Mouse (Mus musculus) embryonic facial prominence, embryonic 10.5 days (tissue): Measurements from ENCODE around the gene Chchd3. TPM values are rescaled to one million over a fixed set of nuclear protein-coding genes. Genes with fewer than 3 reads are reported as not detected.

Experiments
- DNase-seq: peaks from one replicate; pipeline ENCODE4 v3.0.0-alpha.2; 2017; ENCODE audit warnings: low spot score
- H3K27ac ChIP-seq: fragments of 300-500 bp; sonication (generic); replicated peaks from 2 replicates; pipeline ENCODE4 v1.5.1; 2016; ENCODE audit warnings: mild to moderate bottlenecking
- H3K27me3 ChIP-seq: fragments of 300-500 bp; sonication (generic); replicated peaks from 2 replicates; pipeline ENCODE4 v1.6.1; 2016; ENCODE audit warnings: low read depth, mild to moderate bottlenecking; ENCODE audit not compliant: poor library complexity, severe bottlenecking
- H3K36me3 ChIP-seq: fragments of 300-500 bp; sonication (generic); replicated peaks from 2 replicates; pipeline ENCODE4 v1.6.1; 2016; ENCODE audit warnings: mild to moderate bottlenecking, moderate library complexity
- H3K4me1 ChIP-seq: fragments of 300-500 bp; sonication (generic); 2 replicates; pipeline ENCODE4 v1.6.1; 2016
- H3K4me3 ChIP-seq: fragments of 300-500 bp; sonication (generic); 2 replicates; pipeline ENCODE4 v1.5.1; 2016; ENCODE audit warnings: mild to moderate bottlenecking, moderate library complexity
- H3K9me3 ChIP-seq: fragments of 300-500 bp; sonication (generic); 2 replicates; pipeline ENCODE4 v1.6.1; 2016; ENCODE audit warnings: mild to moderate bottlenecking
- WGBS: fragments of 180-500 bp; shearing (Covaris S2); methylation state at CpG from one replicate; pipeline ENCODE4 v1.1.7; 2016; 5-methylcytosine and 5-hydroxymethylcytosine counted together
- polyA plus RNA-seq: library from polyadenylated mRNA; unstranded; fragments of >200 nt; fragmentation: Nextera tagmentation; extraction: Ambion mirVana; gene quantifications from 2 replicates; pipeline ENCODE4 v1.2.1, GENCODE M21; 2016

Gene Chchd3
- polyA plus RNA-seq, 1 experiment from 2014 or later: 116 TPM

DNA sequence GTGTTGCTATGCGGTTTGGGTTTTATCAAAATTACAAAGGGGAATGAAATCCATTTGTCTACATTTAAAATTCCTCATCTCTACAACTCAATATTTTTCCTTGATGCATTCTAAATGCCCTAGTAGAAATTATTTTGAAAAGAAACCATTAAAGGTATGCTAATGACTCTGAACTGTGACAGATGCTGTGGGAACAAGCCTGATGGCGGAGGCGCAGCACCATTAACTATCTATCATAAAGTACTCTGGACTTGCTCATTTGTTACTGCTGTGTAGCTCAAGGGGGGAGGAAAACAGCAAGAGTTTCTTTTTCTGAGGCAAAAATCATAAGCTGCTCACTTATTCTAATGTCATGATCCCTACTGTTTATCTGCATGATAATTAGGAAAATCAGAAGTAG, 110.4 kb downstream of the Chchd3 start:
- H3K4me1 ChIP-seq: peaks cover 8% of the 10 kb centered on the region
- H3K9me3 ChIP-seq: no peaks in the 10 kb centered on the region
- no peak for DNase-seq
- no peaks in the 10 kb centered on the region for H3K36me3 ChIP-seq
- H3K27me3 ChIP-seq: no peaks in the 10 kb centered on the region
- H3K4me3 ChIP-seq: no peak overlapping the region
- 92% methylated on average over 3 of the region's 3 CpGs for WGBS
- no peak overlapping the region for H3K27ac ChIP-seq

DNA sequence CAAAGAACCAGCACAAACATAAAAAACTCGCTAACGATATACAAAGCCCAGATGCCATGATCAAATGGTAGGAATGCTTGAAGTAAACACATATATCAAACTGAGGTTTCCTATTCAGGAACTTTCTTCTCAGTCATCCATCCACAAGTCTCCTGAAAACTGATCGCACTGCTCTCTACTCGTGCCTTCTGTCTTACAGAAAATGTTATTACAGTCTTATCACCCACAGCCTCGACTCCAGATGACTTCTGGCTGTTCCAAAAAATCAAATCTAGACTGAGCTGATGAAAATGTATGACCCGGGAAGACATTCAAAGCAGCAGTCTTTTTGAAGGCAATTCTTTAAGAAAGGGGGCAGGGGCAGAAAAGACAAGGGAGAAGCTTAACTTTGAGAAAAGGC, 112.8 kb downstream of the Chchd3 start:
- no peak overlapping the region for H3K27ac ChIP-seq
- WGBS: 71% methylated on average over 6 of the region's 6 CpGs
- DNase-seq: no peak
- H3K27me3 ChIP-seq: no peaks in the 10 kb centered on the region
- H3K4me3 ChIP-seq: no peak overlapping the region
- no peaks in the 10 kb centered on the region for H3K9me3 ChIP-seq
- peaks cover 8% of the 10 kb centered on the region for H3K4me1 ChIP-seq
- H3K36me3 ChIP-seq: no peaks in the 10 kb centered on the region

DNA sequence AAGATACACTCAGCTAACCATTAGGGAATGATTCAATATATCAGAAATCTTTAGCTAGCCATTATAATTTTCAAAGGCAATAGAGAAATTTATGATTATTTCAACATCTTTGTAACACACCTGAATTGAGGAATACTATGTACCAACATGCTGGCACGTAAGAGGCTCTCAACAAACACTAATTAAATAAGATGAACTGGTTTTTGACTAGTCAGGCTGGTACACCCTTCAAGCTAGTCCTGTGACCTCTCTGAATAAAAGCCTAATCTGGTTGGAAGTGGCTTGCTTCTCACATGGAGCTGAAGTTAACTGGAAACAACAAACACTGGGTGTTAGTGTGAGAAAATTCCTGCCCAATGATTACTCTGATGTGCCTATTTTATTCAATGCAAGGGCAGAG, 115.1 kb downstream of the Chchd3 start:
- Histone ChIP-seq H3K4me3 (no peak overlapping the region), H3K9me3 (no peaks in the 10 kb centered on the region), H3K27me3 (no peaks in the 10 kb centered on the region), H3K27ac (no peak overlapping the region), H3K36me3 (no peaks in the 10 kb centered on the region), H3K4me1 (peaks cover 17% of the 10 kb centered on the region)
- 91% methylated on average over 1 of the region's 1 CpGs for WGBS
- no peak for DNase-seq

DNA sequence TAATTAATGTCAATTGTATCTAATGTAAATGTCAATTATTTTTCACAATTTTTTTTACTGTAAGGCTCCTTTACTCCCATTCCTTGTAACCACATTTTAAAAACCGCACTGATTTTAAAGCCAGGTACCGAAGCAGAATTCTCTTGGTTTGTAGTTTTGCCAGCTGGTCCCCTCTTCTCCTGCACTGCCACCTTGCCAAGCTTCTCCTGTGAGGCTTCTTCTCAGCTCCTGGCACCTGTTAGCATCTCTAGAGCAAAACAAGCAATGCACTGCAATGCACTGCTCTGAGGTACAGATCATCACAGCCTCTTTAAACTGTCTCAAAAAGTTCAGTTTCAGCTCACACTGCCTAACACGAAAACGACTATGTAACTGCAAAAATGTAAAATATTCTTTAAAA, 116.4 kb downstream of the Chchd3 start:
- 91% methylated on average over 4 of the region's 4 CpGs for WGBS
- Histone ChIP-seq H3K27me3 (no peaks in the 10 kb centered on the region), H3K36me3 (no peaks in the 10 kb centered on the region), H3K4me3 (no peak overlapping the region), H3K9me3 (no peaks in the 10 kb centered on the region), H3K27ac (no peak overlapping the region), H3K4me1 (peaks cover 17% of the 10 kb centered on the region)
- no peak for DNase-seq

DNA sequence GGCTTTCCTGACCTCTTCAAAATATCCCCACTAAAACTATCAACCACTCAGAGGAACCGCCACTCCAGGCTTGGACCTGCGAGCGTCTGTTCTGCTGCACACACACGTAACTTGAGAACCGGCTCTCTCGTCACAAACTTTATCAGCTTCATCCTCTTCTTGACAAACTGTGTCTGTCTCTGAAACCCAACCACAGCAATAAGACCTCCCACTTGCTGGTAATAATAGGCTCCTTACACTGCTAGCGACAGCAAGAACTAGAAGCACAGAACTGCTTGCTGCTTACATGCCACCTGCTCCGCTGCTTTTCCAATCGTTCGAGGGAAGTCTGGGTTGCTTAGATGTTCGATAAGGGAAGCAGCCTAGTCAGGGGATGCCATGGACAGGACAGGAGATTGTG, 119.8 kb downstream of the Chchd3 start:
- Histone ChIP-seq H3K36me3 (no peaks in the 10 kb centered on the region), H3K27me3 (no peaks in the 10 kb centered on the region), H3K27ac (no peak overlapping the region), H3K4me3 (no peak overlapping the region), H3K4me1 (peaks cover 21% of the 10 kb centered on the region), H3K9me3 (no peaks in the 10 kb centered on the region)
- peak; percentile 13 for DNase-seq
- 51% methylated on average over 11 of the region's 11 CpGs for WGBS

DNA sequence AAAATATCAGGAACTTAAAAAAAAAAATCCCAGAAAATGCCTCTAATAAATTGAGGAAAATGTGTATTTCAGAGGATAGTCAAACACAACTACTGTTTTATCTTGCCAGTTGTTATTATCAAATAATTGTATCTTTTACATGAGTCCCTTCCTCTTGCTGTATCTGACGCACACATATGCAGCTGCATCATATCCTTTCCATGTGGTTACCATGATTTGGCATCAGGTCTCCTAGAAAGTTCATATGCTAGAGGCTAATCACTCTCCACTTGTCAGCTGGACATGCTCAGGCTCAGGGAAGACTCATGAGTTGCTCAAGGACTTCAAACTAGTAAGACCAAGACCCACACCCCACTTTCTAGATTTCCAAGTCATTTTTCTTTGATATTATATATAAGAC, 122.4 kb downstream of the Chchd3 start:
- Histone ChIP-seq H3K9me3 (no peaks in the 10 kb centered on the region), H3K36me3 (no peaks in the 10 kb centered on the region), H3K27ac (no peak overlapping the region), H3K27me3 (no peaks in the 10 kb centered on the region), H3K4me1 (peaks cover 21% of the 10 kb centered on the region), H3K4me3 (no peak overlapping the region)
- WGBS: 91% methylated on average over 1 of the region's 1 CpGs
- no peak for DNase-seq

DNA sequence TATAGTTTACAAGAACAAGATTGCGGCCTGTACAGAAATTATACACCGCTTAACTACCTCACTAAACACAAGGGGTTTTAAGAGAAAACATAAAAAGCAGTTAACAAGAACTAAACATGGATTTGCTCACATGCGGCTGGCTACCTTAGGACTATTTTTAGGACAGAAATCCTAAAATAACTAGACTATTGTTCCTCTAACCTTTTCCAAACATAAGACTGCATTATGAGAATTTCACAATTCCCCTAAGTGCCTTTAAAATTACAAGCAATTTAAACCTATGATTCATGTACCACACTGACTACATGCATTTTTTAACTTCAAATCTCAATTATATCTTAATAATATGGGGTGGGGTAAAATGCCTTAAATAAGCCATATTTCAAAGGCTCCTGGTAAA, 123.3 kb downstream of the Chchd3 start:
- H3K4me3 ChIP-seq: no peak overlapping the region
- no peak for DNase-seq
- peaks cover 21% of the 10 kb centered on the region for H3K4me1 ChIP-seq
- H3K9me3 ChIP-seq: no peaks in the 10 kb centered on the region
- no peaks in the 10 kb centered on the region for H3K36me3 ChIP-seq
- H3K27me3 ChIP-seq: no peaks in the 10 kb centered on the region
- WGBS: 64% methylated on average over 3 of the region's 3 CpGs
- H3K27ac ChIP-seq: no peak overlapping the region

DNA sequence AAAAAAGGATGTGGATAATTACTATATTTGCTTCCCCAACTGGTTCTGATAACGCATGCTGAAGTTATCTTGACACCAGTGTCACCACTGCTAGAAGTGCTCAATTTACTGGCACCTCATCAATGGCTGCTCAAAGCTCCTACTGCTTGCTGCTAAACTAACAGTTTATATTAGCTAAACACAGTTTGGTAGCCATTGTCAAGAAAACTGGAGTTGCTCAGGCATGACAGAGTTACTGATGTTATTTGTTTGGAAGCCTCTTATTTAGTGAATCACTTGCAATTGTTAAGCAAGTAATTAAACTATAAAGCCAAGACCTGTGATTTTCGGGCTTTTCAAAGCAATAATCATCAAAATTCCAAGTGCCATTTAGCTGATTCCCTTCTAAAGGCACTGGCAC, 123.7 kb downstream of the Chchd3 start:
- no peaks in the 10 kb centered on the region for H3K9me3 ChIP-seq
- no peak overlapping the region for H3K4me3 ChIP-seq
- DNase-seq: no peak
- no peak overlapping the region for H3K27ac ChIP-seq
- WGBS: 54% methylated on average over 2 of the region's 2 CpGs
- H3K36me3 ChIP-seq: no peaks in the 10 kb centered on the region
- peaks cover 26% of the 10 kb centered on the region for H3K4me1 ChIP-seq
- no peaks in the 10 kb centered on the region for H3K27me3 ChIP-seq

DNA sequence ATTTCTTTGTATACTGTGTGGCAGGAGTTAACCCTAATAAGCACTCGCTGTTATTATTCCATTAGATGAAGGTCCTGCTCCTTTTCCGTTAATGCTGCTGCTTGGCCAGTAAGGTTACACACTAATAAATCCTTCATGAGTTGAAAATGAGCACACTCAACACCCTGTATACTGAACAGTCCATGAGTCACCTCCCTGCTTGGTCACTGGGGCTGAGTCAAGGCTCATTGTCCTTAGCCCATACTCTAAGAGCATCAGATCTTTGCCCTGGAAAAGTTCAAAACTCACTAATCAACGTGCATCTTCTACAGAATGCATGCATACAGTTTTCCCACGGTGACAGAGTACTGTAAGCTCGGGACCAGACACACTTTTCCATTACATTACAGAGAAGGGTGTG, 124.5 kb downstream of the Chchd3 start:
- Histone ChIP-seq H3K4me3 (no peak overlapping the region), H3K9me3 (no peaks in the 10 kb centered on the region), H3K27ac (no peak overlapping the region), H3K27me3 (no peaks in the 10 kb centered on the region), H3K4me1 (peaks cover 27% of the 10 kb centered on the region), H3K36me3 (no peaks in the 10 kb centered on the region)
- 84% methylated on average over 5 of the region's 5 CpGs for WGBS
- DNase-seq: no peak

DNA sequence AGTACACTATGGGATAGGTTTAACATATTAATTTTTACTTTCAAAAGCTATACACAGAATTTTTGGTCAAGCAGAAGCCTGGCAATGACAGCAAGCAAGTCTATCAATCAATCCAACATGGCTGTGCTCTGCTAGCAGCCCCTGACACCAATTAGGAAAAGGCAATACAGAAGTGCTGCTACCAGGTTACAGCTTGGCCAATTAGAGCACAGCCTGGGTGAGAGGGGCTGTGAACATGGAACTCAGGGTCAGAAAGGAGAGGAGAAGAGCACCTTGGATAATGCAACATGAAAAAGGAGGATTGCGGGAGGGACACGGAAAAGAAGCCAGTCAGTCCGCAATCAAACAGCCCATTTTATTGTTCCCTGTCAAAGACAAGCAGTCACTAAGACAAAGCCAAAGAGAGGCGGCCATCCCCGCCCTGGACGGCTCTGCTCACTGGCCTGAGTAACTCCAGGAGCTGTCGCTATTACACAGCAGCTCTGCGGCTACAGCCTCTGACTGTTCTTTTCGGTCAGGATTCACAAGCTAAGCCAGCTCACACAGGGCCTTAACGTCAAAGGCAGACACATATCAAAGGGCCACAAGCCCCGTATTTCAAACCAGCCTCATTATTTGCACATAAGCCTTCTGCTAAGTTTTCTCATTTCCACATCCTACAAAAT, 128.8 kb downstream of the Chchd3 start:
- Histone ChIP-seq H3K36me3 (no peaks in the 10 kb centered on the region), H3K4me1 (peaks cover 12% of the 10 kb centered on the region), H3K27ac (no peak overlapping the region), H3K9me3 (no peaks in the 10 kb centered on the region), H3K4me3 (no peak overlapping the region), H3K27me3 (no peaks in the 10 kb centered on the region)
- WGBS: 62% methylated on average over 11 of the region's 11 CpGs
- no peak for DNase-seq

DNA sequence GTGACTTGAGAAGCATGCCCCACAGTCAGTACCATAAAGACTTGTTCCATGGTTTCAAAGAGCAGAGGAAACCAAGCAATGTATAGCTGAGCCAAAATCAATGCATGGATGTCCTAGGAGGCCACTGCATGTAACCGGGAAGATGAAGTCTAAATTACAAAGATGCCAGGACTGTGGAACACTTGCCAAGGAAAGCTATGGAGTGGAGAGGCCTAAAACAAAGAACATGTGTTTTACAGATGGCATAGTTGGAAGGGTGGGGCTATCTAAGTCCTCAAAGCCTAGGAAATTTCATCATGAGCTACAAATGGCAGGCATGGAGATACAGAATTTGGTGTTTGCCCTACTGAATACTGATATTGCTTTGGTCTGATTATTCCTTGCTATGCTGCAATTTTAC, 137.7 kb downstream of the Chchd3 start:
- Histone ChIP-seq H3K27ac (no peak overlapping the region), H3K4me1 (no peaks in the 10 kb centered on the region), H3K27me3 (no peaks in the 10 kb centered on the region), H3K9me3 (no peaks in the 10 kb centered on the region), H3K4me3 (no peak overlapping the region), H3K36me3 (peaks cover 2% of the 10 kb centered on the region)
- no peak for DNase-seq
- 83% methylated on average over 1 of the region's 1 CpGs for WGBS

DNA sequence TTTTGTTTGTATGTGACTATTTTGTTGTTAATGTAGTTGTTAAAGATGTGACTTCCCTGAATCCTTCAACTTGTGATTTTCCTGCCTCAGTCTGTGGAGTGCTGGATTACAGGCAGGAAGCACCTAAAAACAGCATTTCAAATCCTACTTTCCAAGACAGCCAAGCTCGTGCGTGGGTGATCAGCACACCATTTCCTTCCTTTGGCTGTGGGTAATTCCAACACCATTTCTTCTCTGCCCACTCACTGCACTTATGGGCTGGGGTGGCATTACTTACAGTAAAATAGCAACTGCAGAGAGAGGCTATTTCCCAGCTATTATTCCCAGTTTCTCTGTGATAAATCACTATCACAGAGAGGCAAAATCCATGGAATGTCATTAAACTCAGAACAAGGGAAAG, 140.0 kb downstream of the Chchd3 start:
- Histone ChIP-seq H3K36me3 (peaks cover 11% of the 10 kb centered on the region), H3K4me3 (no peak overlapping the region), H3K9me3 (no peaks in the 10 kb centered on the region), H3K27ac (no peak overlapping the region), H3K4me1 (no peaks in the 10 kb centered on the region), H3K27me3 (no peaks in the 10 kb centered on the region)
- DNase-seq: no peak
- WGBS: 78% methylated on average over 2 of the region's 2 CpGs

DNA sequence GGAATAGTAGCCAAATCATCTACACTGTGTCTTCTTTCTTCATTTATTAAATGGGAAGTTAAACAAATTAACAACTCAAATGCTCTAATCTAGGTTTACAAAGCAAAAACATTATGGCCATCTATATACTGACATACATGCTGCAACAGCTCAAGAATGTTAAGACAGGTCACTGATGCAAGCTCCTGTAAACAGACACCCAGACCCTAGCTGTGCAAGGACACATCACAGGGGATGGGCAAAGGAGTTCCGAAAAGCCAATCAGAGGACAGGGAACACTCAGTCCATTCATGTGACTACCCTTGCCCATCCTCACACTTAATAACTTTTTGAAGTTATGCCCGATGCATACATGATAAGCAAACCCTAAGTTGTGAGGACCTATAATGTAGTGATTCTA, 149.4 kb downstream of the Chchd3 start:
- 91% methylated on average over 2 of the region's 2 CpGs for WGBS

DNA sequence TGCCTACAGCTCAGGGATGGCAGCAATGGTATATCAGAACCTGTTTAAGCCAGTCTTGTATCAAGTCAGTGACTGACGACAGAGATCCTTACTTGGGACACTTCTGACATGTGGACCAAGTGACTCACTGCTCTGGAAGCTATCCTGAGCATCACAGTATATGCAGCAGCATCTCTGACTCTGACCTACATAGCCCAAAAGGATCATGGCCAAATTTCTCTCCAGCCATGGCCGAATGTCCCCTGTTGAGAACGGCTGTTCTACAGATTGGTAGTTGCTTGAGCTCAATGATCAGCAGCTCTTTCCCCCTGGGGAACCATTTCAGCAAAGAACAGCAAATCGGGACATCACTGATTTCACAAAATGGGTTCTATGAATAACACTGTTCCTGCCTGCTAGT, 161.0 kb downstream of the Chchd3 start:
- no peaks in the 10 kb centered on the region for H3K27me3 ChIP-seq
- no peaks in the 10 kb centered on the region for H3K36me3 ChIP-seq
- DNase-seq: no peak
- WGBS: 89% methylated on average over 4 of the region's 4 CpGs
- no peaks in the 10 kb centered on the region for H3K9me3 ChIP-seq
- H3K4me3 ChIP-seq: no peak overlapping the region
- H3K27ac ChIP-seq: no peak overlapping the region
- H3K4me1 ChIP-seq: no peaks in the 10 kb centered on the region

More for the DNA sequence above, 149.4 kb downstream of the Chchd3 start:
- DNase-seq: no peak
- H3K4me1 ChIP-seq: no peaks in the 10 kb centered on the region
- H3K27me3 ChIP-seq: no peaks in the 10 kb centered on the region
- no peaks in the 10 kb centered on the region for H3K9me3 ChIP-seq
- H3K4me3 ChIP-seq: no peak overlapping the region
- no peak overlapping the region for H3K27ac ChIP-seq
- no peaks in the 10 kb centered on the region for H3K36me3 ChIP-seq
